Mouse (Mus musculus) testis, postnatal 14 days (tissue): Measurements from ENCODE around the gene Vwa2.

Experiments
- DNase-seq: peaks from one replicate; pipeline ENCODE4 v3.0.0; 2021; ENCODE audit warnings: low spot score

The Vwa2 gene

DNA sequence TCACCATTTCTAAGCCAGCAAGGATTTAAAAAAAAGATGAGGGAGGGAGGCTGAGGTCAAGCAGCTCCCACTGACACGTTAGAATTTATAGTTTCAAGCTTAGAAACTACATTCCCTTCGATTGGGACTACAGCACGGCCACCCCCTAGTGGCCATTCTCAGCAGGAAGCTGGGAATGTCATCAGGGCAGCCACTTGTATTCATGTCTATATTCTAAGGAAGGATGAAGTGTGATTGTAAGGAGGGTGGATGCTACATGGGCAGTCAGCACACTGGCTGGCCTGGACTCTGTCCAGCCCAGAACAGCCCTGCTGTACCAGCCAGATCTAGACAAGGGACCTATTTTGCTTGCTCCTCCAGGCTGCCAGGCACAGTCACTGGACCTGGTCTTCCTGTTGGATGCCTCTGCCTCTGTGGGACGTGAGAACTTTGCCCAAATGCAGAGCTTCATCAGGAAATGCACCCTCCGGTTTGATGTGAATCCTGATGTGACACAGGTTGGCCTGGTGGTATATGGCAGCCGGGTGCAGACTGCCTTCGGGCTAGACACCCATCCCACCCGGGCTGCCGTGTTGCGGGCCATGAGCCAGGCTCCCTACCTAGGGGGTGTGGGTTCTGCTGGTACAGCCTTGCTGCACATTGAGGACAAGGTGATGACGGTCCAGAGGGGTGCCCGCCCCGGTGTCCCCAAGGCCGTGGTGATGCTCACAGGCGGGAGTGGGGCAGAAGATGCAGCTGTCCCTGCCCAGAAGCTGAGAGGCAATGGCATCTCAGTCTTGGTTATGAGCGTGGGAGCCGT, 34.6 kb downstream of the Vwa2 start:
- no peak for DNase-seq

DNA sequence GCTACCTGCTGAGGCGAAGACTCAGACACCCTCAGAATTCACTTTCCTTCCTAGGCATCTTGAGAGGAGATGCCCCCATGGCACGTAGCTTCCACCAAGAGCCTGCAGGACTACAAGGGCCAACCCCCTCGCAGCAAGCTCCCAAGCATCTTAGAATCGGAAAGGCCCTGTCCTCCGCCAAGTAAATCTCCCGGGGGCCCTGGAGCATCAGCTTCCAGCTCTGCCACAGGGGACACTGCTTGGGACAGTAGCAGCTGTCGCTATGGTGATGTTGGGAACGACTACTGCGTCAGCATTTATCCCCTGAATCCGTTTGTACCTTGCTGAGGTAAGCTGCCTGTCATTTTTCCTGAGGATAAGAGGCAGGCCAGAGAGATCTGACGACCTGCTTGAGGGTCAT, 36.5 kb downstream of the Vwa2 start:
- DNase-seq: no peak

DNA sequence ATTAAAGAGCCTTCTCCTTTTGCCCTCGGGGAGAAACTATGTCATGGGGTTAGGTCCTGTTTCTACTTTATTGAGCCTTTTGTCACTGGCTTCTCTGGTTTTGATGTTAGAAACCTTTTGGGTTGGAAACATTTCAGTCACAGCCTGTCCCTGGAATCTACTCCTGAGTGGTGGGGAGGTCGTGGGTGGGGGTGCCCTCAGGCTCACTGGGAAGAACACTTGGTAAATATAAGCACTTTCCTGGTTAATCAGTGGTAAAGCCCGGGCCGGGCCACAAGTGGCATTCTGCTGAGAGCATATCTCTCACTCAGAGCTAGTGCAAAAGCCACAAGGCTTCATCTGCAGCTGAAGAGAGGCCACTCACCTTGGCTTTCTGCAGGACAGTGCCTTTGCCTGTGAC, 39.7 kb downstream of the Vwa2 start:
- peak; percentile 23 for DNase-seq

DNA sequence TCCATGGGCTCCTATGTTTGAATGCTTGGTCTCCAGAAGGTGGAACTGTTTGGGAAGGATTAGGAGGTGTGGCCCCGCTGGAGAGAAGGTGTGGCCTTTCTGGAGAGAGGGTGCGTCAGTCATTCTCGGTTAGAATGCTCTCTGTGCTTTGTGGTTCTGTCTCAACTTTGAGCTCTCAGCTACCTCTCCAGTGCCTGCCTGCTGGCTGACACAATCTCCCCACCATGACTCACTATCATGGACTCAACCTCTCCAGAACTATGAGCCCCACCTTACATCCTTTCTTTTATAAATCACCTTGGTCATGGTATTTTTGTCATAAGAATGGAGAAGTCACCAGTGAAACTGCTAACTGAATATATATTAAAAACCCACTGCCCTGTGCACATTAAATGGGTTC, 40.6 kb downstream of the Vwa2 start:
- DNase-seq: no peak

DNA sequence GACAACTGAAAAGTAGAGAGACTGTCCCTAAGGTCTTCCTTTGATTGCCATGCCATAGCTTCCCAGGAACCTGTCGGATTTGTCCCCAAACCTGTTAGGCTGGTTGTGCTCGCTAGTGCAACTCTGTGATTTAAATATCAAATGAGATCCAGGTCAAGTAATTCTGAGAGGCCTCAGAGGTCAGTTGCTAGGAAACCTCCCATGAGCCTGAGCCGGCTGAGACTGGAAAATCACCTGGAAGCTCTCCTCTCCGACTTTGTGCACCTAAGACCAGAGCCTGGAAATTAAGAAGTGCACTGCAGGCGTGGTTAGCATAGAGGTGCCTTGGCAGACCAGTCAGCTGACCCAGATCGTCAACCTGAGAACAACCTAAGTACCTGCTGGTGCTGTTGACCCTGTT, 41.0 kb downstream of the Vwa2 start:
- no peak for DNase-seq

DNA sequence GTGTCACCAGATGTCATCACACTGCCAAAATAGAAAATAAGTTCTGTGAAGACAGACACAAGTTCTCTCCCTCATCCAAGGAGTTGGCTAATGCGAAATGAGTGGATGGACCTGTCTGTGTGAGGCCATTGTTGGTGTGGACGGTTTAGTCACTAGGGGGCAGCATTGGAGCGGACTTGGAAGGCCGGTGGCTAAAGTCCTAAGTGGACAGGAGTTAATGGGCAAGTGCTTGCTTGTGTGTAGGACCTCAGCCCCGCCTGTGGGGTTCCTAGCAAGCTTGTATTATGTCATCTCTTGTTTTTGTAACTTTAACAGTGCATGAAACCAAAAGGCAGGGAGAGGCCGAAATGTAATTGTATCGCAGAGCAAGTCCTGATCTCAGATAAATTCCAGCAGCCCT, 45.6 kb downstream of the Vwa2 start:
- DNase-seq: peak; percentile 69

DNA sequence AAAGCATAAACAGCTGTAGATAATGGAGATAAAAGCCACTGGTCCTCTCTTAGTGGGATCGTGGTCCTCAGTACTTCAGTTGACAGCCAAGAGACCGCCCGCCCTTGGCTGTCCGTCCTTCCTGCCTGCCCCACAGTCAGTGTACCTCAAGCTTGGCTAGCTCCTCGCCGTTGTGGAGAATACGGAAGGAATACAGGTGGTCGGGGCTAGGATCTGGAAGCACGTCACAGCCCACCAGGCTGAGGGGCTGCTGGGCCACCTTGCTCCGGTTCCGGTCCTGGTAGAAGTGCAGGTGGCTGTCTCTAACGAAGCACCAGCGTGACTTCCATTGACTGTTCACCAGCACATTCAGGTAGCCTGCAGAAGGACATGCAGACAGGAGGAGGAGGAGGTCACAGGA, 46.2 kb downstream of the Vwa2 start:
- DNase-seq: no peak

DNA sequence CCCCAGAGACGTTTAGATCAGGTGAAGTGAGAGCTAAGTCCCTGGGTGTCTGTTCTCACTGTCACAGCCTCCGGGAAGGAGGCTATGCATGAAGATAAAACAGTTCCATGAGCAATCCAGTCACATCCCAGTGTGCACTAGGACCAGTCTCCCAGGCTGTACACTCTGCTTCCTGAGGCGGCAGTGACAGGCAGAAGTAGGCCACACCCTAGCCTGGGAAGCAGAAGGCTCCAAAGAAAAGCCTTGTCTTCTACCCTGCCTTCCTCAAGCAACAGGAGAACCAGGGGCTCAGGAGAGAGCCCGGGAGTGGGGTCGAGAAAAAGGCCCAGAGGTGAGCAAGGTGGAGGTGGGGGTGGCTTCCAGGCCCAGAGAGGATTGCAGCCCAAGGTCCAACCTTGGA, 47.7 kb downstream of the Vwa2 start:
- no peak for DNase-seq

DNA sequence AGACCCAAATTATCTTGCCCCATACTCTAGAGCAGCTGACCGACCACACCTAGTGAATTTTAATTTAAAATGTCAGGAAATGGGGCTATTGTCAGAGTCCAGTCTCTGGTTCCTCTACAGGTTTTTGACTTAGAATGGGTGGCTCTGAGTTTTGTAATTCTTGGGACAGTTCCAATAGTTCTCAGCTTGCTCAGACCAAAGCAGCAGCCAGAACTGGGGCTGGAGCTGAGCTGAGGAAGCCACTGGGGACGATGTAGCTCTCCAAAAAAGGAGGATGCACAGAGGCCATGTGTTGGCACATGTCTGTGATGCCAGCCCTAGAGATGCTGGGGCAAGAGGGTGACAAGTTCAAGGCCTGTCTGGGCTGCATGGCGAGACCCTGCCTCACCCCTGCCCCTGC, 55.3 kb downstream of the Vwa2 start:
- DNase-seq: no peak

DNA sequence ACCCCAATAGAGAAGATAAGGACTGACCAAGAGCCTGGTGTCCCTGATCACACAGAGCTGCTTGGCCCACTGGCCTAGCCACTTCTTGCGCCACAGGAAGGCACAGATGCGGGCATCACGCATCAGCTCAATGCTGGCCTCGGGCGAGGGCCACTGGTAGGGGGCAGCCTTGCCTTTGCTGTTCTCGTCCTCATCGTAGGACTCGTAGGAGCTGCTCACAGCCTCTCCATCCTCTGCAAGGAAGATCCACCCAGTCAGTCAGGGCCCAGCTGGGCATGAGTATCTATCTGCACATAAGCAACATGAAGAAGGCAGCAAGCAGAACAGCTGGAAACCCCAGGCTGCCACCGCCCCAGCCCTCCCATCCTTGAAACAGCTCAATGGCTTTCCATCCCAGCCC, 56.0 kb downstream of the Vwa2 start:
- no peak for DNase-seq

DNA sequence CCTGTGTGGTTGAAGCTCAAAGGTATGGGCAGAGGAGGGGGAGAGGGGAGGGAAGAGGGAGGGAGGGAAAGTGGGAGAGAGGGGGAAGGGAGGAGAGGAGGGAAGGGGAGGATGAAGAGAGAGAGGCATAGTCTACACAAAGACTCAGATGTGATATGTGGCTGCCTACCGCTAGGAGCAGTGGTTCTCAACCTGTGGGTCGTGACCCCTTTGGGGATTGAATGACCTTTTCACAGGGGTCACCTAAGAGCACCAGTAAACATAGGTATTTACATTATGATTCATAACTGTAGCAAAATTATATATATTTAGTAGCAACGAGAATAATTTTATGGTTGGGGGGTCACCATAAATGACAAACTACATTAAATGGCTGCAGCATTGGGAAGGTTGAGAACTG, 59.8 kb downstream of the Vwa2 start:
- DNase-seq: no peak

DNA sequence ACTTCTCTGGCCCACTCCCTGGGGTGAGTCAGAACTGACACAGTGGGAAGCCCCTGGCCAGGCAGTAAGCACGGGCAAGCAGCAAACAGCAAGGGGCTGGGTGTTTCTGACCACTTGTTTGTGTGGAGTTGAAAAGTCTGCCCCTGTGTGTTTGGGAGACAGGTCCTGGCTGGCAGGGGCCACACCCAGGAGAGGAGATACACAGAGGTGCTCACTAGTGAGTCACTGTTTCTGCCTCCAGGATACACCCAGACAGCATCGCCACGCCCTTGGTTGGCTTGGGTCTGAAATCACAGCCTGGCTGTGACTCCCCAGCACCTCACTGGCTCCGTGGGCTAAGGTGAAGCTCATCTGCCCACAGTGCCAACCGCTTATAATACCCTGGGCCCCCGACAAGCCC, 61.1 kb downstream of the Vwa2 start:
- DNase-seq: no peak

DNA sequence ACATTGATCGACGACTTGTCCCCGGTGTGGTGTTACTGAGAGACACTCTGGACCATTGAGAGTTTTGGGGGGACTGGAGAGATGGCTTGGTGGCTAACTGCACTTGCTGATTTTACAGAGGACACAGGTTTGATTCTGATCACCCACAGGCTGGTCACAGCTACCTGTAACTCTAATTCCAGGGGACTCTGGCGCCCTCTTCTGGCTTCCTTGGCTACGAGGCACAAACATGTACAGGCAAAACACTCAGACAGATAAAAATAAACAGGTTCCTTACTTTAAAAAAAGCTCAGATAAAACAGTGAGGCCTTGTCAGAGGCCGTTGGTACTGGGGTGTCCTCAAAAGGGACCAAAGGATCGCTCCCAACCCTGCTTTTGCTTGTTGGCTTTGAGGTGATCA, 61.7 kb downstream of the Vwa2 start:
- no peak for DNase-seq

DNA sequence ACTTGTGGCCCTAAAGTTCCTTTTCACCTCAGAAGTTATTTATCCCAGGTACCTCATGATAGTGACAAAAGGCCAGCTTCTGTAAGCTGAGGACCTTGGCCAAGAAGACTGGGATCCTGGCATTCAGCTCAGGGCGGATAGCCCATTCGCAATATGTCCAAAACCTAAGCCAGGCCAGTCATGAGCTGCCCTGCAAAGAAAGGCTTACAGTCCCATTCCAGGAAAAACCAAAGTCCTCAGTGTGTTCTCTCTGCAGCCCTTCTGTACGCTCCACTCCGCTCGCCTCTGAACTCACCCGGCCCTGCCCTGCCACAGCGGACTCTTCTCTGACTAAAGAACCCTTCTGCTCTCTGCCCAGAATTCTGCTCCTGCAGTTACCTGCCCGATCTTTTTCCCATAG, 62.2 kb downstream of the Vwa2 start:
- DNase-seq: no peak

DNA sequence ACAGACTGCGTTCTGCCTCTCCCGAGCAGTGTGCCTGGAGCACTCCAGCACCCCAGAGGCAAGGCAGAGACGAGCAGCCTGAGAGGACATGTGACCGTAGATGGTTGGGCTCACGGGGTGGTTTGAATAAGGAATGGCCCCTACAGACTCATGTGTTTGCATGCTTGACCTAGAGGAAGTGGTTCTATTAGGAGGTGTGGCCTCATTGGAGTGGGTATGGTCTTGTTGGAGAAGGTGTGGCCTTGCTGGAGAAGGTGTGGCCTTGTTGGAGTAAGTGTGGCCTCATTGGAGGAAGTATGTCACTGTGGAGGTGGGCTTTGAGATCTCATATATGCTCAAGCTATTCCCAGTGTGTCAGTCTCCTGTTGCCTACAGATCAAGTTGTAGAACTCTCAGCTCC, 63.9 kb downstream of the Vwa2 start:
- DNase-seq: no peak

DNA sequence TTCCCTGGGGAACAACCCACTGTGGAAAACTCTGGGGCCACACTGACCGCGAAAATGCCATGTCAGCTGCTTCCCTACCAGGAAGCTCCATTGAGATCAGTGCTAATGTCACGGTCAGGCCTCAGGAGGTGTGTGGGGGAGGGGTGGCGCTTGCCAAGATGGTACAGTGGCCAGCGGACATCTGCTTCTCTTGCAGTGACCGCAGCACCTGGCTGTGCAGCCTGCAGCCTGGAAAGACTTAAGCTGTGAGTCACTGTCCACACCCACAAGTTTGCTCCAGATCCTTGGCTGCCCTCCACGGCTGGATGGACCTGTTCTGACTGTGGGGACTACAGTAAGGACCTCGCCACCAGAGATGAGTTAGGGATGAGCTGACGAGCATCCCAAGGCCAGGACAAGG, 65.8 kb downstream of the Vwa2 start:
- peak; percentile 20 for DNase-seq

DNA sequence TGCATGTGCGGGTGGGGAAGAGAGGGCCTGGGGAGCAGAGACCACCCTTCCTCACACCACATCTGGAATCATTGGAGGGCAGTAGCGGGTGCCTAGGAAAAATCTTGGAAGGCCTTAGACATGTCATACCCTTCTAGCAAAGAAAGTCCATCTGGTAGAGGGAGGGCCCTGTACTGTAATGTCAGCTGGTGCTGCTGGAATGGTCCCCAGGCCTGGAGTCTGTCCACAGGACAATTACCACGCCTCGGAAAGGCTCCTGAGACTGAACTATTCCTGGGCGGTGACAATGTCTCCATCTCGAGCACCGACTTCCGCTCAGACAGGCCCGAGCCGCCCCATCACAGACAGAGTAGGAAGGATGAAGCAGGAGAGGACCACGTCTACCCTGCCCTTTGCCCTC, 66.5 kb downstream of the Vwa2 start:
- DNase-seq: no peak

DNA sequence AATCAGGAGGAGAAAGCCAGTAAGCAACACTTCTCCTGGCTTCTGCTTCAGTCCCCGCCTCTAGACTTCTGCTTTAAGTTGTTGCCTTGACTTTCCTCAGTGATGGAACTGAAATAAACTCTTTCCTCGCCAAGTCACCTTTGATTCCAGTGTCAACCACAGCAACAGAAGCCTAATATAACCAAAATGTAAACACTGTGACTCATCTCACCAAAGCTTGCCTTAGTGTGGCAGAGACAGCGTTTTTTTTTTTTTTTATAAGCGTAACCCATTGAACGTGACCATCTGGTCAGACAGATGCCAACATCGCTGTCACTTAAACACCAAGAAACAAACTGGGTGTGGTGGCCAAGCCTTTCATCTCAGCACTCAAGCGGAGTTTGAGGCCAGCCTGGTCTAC, 68.2 kb downstream of the Vwa2 start:
- DNase-seq: no peak

DNA sequence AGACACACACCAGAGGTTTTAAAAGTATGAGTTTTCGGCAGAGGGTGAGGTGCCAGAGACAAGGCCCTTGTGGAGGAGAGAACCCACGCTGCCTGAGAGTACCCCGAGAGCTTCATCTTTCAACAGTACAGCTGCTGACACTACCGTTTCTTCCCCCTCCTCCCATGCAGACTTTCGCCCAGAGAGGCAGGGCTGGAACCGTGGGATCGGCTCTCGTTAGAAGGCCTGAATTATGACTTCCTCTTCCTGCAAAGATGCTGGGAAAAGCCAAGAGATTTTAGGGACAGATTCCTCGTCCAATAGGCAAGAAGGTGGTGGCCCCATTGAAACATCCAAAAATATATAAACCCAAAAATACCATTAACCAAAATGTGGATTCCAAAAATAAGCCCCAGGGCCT, 70.2 kb downstream of the Vwa2 start:
- DNase-seq: no peak

DNA sequence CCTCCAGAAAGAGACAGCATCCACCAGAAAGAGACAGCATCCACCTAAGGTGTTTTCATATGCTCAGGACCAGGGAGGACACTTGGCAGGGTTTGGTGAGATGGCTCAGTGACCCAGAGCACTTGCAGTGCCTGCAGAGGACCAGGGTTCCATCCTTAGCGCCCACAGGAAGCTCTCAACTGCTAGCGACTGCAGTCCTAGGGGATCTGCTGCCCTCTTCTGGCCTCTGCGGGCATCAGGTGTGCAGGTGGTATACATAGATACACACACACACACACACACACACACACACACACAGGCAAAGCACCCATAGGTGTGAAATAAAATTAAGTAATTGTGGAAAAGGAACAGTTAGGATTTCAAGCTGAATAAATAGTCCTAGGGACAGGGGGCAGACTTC, 70.8 kb downstream of the Vwa2 start:
- DNase-seq: no peak

DNA sequence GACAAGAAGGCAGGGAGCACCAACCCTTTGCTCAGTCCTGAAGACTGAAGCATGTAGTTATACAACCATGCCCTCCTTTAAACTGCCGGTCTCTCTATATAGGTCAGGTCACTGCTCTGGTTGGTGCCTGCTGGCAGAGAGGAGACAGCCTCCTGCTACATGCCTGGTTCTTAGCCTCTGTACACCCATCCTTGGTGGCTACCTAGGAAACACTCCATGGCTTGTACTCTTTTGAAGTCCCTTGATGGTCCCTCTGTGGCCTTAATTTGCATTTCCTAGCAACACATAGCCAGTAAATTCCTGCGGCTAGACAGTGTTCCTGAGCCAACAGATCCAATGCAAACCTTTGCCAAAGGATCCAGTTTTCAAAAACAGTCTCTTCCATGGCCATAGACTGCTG, 71.6 kb downstream of the Vwa2 start:
- DNase-seq: no peak

DNA sequence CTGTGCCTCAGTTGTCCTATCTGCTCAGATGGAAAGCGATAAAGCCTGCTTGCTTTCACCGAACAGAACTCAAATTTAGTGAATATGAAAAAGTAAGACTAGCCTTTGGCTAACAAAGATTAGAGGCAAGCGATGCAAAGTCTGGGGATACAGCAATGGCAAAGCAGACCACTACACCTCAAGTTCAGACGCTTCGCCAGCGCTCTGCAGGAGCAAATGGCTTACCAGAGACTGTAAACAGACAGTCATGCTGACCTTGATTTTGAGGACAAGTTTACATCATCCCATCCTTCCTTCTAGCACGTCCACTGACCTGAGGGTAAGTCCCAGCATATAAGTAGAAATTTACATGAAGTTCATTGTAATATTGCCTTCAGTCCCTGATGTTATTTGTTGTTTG, 72.2 kb downstream of the Vwa2 start:
- no peak for DNase-seq

DNA sequence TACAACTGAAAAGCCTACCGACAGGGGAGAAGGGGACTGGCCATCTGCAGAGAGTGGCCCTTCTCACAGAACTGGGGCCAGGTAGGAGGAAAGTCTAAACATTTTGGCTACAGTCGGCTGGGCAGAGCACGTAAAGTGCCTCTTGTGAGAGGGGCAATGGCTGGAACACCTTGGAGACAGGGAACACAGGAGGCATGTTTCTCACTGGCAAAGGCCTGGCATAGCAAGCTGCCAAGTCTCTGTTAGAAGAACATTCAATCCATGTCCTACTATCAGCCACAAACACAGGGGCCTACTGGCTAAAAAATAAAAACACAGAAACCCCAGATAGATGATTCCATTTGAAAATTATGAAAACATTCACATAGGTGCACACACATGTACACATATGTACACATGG, 72.7 kb downstream of the Vwa2 start:
- DNase-seq: no peak

DNA sequence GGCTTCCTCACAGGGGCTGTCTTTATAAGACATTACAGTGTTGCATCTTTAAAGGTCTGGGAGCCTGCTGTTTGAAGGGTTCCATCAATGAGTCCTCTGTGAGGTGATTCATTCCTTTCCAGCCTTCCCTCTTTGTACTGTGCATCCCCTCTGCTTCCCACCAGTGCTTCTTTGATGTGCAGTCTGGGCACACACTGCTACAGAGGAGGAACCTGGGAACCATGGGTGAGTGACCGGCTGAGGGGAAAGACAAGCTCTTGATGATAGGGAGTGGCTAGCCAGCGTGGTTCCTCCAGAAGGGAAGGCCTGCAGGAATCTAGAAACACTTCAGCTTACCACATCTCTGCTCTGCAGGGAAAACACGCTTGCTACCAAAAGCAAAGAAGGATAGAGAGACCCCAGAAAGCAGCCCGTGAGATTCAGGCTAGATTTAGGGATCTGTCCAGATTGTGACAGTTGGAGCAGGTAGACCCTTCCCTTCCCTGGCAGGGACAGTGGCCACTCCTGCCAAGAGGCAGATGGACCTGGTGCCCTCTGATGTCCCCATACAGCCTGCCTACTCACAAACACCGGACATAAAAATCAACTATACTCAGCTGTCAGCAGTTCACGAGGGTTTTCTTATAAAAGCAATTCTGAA, 74.0 kb downstream of the Vwa2 start:
- DNase-seq: no peak
